Mouse (Mus musculus): ENCODE data around the gene Dusp7. TPM values are rescaled to one million over a fixed set of nuclear protein-coding genes. Genes with fewer than 3 reads are reported as not detected.

Gene Dusp7
- polyA plus RNA-seq, 1 experiment: 63.0 TPM

GRCm38 (mm10) chr9:106338462-106339172, 29.8 kb upstream of the Dusp7 start:
- TF ChIP-seq POLR2A (IDR thresholded peaks at IDR 0.05; ENCODE audit: low read depth, low read length): 0 out of 2 replicates have a peak, but pooled peaks have one; percentile 6
- no peak for TF ChIP-seq CTCF (IDR thresholded peaks at IDR 0.05; ENCODE audit: borderline replicate concordance, insufficient read depth, low read length)
- no peak overlapping the region for H3K4me3 ChIP-seq (ENCODE audit: insufficient read depth, low read length)
- peak overlapping the region; percentile 55 for H3K27ac ChIP-seq (ENCODE audit: insufficient read depth, low read length)
- H3K4me1 ChIP-seq (ENCODE audit: control insufficient read depth, insufficient read depth, low read length): peaks cover 11% of the 10 kb centered on the region

DNA sequence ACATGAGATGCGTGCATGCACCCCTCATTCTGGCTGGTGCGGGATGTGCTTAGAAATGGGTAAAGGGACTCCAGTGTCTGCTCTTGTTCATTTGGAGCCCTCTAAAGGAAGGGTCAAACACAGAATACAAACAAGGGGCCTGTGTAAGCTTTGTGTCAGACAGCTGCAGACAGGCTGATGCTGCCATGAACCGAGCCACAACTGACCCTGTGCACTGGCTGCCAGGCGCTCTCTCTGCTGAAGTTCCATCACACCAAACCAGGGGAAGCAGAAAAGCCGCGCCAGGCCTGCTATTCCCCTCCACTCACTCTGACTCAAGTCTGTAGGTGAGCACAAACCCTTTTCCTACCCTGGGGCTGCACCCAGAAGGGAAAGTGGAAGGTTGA, 29.3 kb upstream of the Dusp7 start:
- Histone ChIP-seq H3K4me1 (ENCODE audit: control insufficient read depth, insufficient read depth, low read length) (peaks cover 11% of the 10 kb centered on the region), H3K27ac (ENCODE audit: insufficient read depth, low read length) (peak overlapping the region; percentile 55; the same call in 1 of the 2 replicates), H3K4me3 (ENCODE audit: insufficient read depth, low read length) (no peak overlapping the region)
- TF ChIP-seq POLR2A (IDR thresholded peaks at IDR 0.05; ENCODE audit: low read depth, low read length) (no peak), CTCF (IDR thresholded peaks at IDR 0.05; ENCODE audit: borderline replicate concordance, insufficient read depth, low read length) (no peak)

DNA sequence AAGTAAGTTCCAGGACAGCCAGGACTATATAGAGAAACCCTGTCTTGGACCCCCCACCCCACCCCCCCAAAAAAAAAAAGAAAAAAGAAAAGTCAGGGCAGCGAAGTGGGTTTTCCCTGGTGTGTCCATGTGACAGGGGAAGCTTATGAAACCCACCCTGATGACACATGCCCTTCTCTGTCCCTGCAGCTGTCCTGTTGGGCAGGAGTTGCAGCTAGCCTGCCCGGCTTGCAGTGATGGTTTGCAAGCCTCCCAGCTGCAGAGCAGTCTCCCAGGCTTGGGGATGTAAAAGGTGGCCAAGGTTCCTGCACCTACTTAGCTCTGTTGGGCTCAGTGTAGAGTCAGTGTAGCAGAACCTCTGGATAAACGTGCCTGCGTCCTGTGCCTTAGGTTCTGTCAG, 28.7 kb upstream of the Dusp7 start:
- Histone ChIP-seq H3K4me1 (ENCODE audit: control insufficient read depth, insufficient read depth, low read length) (peaks cover 13% of the 10 kb centered on the region), H3K4me3 (ENCODE audit: insufficient read depth, low read length) (no peak overlapping the region), H3K27ac (ENCODE audit: insufficient read depth, low read length) (no peak overlapping the region)
- TF ChIP-seq POLR2A (IDR thresholded peaks at IDR 0.05; ENCODE audit: low read depth, low read length): no peak
- TF ChIP-seq CTCF (IDR thresholded peaks at IDR 0.05; ENCODE audit: borderline replicate concordance, insufficient read depth, low read length): no peak

DNA sequence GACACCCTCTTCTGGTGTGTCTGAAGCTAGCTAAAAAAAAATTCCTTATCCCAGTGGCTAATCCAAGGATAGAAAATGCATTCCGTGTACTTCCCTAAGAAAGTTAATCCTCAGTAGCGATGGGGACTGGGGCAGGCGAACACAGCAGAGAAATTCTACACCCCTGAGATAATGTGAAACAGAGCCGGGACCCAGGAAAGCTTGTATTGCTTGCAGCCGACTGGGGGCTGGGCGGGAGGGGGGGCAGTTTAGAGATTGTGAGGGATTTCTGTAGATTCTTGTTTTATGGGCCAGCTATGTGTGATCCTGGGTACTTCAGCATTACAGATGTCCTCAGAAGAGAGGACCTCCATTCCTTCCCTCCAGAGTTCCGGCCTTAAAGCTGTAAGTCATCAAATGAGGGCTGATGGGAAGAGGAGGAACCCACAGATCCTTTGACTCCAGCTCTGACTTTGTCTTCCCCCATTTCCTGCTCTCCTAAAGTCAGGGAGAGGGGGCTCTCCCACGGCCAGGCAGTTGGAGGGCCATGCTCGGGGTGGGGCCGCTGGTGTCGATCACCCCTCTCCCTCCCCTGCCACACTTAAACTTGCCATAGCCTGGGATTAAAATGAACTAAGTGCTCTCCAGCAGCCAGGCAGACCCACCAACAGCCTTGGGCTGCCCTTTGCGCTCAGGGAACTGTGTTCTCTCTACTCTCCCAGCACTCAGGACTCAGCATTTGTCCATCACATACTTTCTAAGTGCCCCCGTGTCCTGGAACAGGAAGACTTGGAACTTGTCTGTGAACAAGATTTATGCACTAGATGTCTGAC, 27.7 kb upstream of the Dusp7 start:
- Histone ChIP-seq H3K27ac (ENCODE audit: insufficient read depth, low read length) (no peak overlapping the region; the same call in 1 of the 2 replicates), H3K4me1 (ENCODE audit: control insufficient read depth, insufficient read depth, low read length) (peaks cover 19% of the 10 kb centered on the region), H3K4me3 (ENCODE audit: insufficient read depth, low read length) (no peak overlapping the region)
- TF ChIP-seq CTCF (IDR thresholded peaks at IDR 0.05; ENCODE audit: borderline replicate concordance, insufficient read depth, low read length) (no peak), POLR2A (IDR thresholded peaks at IDR 0.05; ENCODE audit: low read depth, low read length) (no peak)

GRCm38 (mm10) chr9:106341313-106341686, 27.1 kb upstream of the Dusp7 start:
- Histone ChIP-seq H3K4me1 (ENCODE audit: control insufficient read depth, insufficient read depth, low read length) (peaks cover 19% of the 10 kb centered on the region), H3K4me3 (ENCODE audit: insufficient read depth, low read length) (no peak overlapping the region), H3K27ac (ENCODE audit: insufficient read depth, low read length) (no peak overlapping the region; the same call in 1 of the 2 replicates)
- no peak for TF ChIP-seq POLR2A (IDR thresholded peaks at IDR 0.05; ENCODE audit: low read depth, low read length)
- TF ChIP-seq CTCF (IDR thresholded peaks at IDR 0.05; ENCODE audit: borderline replicate concordance, insufficient read depth, low read length): no peak

GRCm38 (mm10) chr9:106342573-106342972, 25.9 kb upstream of the Dusp7 start:
- no peak overlapping the region for H3K27ac ChIP-seq (ENCODE audit: insufficient read depth, low read length)
- peaks cover 19% of the 10 kb centered on the region for H3K4me1 ChIP-seq (ENCODE audit: control insufficient read depth, insufficient read depth, low read length)
- TF ChIP-seq POLR2A (IDR thresholded peaks at IDR 0.05; ENCODE audit: low read depth, low read length) (no peak), CTCF (IDR thresholded peaks at IDR 0.05; ENCODE audit: borderline replicate concordance, insufficient read depth, low read length) (no peak)
- no peak overlapping the region for H3K4me3 ChIP-seq (ENCODE audit: insufficient read depth, low read length)

GRCm38 (mm10) chr9:106345167-106345566, 23.3 kb upstream of the Dusp7 start:
- H3K4me3 ChIP-seq (ENCODE audit: insufficient read depth, low read length): no peak overlapping the region
- no peak for TF ChIP-seq POLR2A (IDR thresholded peaks at IDR 0.05; ENCODE audit: low read depth, low read length)
- TF ChIP-seq CTCF (IDR thresholded peaks at IDR 0.05; ENCODE audit: borderline replicate concordance, insufficient read depth, low read length): no peak
- peaks cover 8% of the 10 kb centered on the region for H3K4me1 ChIP-seq (ENCODE audit: control insufficient read depth, insufficient read depth, low read length)
- H3K27ac ChIP-seq (ENCODE audit: insufficient read depth, low read length): peak overlapping the region; percentile 22; the same call in 1 of the 2 replicates

- no peak overlapping the region for H3K27ac ChIP-seq (ENCODE audit: insufficient read depth, low read length)
- TF ChIP-seq CTCF (IDR thresholded peaks at IDR 0.05; ENCODE audit: borderline replicate concordance, insufficient read depth, low read length): no peak
- TF ChIP-seq POLR2A (IDR thresholded peaks at IDR 0.05; ENCODE audit: low read depth, low read length): no peak
- peaks cover 8% of the 10 kb centered on the region for H3K4me1 ChIP-seq (ENCODE audit: control insufficient read depth, insufficient read depth, low read length)
- H3K4me3 ChIP-seq (ENCODE audit: insufficient read depth, low read length): no peak overlapping the region
Observed at GRCm38 (mm10) chr9:106345630-106346029, 22.8 kb upstream of the Dusp7 start.

DNA sequence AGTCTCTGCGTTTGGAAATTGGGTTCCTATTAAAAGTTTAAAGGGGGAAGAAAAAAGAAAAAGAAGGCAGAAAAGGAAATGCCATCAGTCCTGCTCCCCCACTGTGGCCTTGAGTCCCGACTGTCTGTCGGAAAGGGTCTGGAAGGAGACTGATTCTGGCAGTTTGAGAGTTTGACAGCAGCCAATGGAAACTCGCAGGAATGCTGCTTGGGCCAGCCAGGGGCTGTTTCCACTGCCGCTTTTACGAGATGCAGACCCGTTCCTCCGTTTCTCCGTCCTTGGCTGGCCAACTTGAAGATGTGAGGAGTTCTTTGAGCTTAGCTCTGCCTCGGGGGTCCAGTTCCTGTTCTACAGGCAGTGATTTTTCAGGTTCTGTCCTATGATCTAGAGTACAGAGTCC, 20.2 kb upstream of the Dusp7 start:
- no peak for TF ChIP-seq CTCF (IDR thresholded peaks at IDR 0.05; ENCODE audit: borderline replicate concordance, insufficient read depth, low read length)

DNA sequence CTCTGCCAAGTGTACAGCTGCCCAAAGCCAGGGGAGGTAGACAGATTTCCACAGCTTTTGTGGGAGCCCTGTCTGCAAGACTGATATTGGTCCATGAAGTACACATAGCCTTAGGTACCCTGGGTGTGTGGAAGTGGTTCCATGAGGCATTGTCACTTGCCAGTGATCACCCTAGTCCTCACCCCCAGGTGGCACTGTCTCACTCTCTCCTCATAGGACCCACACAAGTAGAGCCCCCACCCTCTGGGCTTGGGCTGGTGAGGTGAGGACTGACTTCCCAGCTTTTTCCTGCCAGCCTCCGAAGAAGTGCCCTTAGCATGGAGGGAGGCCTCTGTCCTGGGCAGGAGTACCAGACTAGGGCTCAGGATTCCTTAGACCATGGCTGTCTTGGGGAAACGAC, 19.4 kb upstream of the Dusp7 start:
- H3K4me1 ChIP-seq (ENCODE audit: control insufficient read depth, insufficient read depth, low read length): peaks cover 10% of the 10 kb centered on the region
- TF ChIP-seq CTCF (IDR thresholded peaks at IDR 0.05; ENCODE audit: borderline replicate concordance, insufficient read depth, low read length) (peak; percentile 61; the same call in 1 of the 2 replicates), POLR2A (IDR thresholded peaks at IDR 0.05; ENCODE audit: low read depth, low read length) (no peak)
- H3K27ac ChIP-seq (ENCODE audit: insufficient read depth, low read length): no peak overlapping the region
- H3K4me3 ChIP-seq (ENCODE audit: insufficient read depth, low read length): no peak overlapping the region

More for the DNA sequence above, 20.2 kb upstream of the Dusp7 start:
- Histone ChIP-seq H3K27ac (ENCODE audit: insufficient read depth, low read length) (no peak overlapping the region), H3K4me3 (ENCODE audit: insufficient read depth, low read length) (no peak overlapping the region), H3K4me1 (ENCODE audit: control insufficient read depth, insufficient read depth, low read length) (peaks cover 8% of the 10 kb centered on the region)
